Mouse (Mus musculus) natural killer cell, adult 2 months (primary cell): ENCODE data around the gene Tbc1d4.

Experiments
- DNase-seq, 2 experiments: peaks; one replicate each; pipeline ENCODE4 v3.0.0; 2022; ENCODE audit warnings: low spot score in 2 of 2

The Tbc1d4 gene

DNA sequence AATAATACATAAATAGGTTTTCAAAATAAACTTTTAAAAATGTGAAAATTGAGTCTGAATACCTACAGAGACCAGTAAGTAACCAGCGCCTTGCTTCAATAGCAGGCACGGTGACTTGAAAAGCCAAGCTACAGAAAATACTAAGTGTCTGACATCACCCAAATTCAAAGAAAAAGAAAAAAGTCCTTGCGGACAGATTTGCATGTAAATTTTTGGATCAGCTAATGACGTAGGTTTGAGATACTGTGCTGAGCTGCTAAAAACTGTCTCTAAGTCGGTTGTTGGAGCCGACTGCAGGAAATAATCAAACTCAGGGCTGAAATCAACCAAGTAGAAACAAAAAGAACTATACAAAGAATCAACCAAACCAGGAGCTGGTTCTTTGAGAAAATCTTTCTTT lies 107.1 kb downstream of the Tbc1d4 start:
- DNase-seq, result no peak

DNA sequence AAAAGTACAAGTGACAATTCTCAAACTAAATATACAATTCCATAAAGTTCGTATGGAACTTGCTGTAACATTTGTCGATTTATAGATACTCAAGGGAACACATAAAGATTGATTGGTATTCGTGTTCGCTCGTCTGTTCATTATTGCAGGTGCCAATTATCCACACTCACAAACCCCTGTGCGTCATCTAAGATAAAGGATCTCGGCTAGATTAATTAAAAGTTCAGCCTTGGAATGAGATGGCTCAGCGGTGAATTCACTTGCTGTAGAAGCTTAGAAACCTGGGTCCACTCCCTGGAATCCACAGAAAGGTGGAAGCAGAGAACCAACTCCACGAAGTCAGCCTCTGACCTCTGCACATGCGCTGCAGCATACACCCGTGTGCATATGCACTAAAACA lies 107.5 kb downstream of the Tbc1d4 start:
- no peak for DNase-seq

DNA sequence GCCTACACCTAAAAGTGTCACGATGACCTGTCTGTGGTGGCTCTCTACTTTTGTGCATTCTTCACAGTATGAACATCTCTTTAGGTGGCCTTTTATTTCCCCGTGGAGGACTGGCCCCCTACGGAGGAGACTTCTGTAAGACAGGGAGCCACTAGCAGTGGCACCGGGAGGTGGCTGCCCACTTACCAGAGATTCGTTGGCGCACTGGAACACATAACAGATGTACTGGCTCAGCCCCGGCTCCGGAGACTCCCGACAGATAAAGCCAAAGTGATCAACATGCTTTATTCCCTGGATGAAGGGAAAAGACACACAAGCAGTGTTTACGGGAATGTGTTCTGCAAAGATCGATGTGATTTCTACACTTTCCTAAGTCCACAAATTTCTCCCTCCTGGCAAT lies 108.2 kb downstream of the Tbc1d4 start:
- no peak for DNase-seq

DNA sequence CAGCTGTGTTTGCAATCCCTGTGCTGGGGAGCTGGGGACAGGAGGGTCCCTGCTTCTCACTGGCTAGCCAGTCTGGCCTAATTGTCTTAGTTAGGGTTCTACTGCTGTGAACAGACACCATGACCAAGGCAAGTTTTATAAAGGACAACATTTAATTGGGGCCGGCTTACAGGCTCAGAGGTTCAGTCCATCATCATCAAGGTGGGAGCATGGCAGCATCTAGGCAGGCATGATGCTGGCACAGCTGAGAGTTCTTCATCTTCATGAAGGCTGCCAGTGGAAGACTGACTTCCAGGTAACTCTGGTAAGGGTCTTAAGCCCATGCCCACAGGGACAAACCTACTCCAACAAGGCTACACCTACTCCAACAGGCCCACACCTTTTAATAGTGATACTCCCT lies 109.2 kb downstream of the Tbc1d4 start:
- DNase-seq, result no peak

DNA sequence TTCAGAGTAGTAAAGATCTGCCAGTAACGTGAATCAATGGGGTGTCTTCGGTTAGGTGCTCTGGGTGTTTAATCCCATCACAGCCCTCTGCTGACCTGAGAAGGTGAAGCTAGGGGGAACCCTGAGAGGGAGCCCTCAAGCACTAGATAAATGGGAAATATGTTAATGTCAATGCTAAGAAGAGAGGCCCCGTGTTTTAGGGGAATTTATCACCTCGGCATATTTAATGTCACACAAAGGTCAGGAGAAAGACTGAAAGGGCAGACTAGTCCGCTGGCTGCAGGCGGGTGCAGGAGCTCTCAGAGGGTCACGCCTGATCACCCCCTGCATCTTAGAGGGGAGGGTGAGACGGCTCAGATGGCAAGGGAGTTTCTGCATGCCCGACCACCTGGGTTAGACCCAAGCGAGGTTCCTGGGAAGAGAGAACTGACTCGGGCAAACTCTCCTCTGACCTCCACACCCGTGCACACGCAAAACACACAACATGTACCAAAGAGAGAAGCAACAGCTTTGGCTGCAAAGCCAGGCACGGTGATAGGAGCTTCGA lies 120.7 kb downstream of the Tbc1d4 start:
- no peak for DNase-seq

DNA sequence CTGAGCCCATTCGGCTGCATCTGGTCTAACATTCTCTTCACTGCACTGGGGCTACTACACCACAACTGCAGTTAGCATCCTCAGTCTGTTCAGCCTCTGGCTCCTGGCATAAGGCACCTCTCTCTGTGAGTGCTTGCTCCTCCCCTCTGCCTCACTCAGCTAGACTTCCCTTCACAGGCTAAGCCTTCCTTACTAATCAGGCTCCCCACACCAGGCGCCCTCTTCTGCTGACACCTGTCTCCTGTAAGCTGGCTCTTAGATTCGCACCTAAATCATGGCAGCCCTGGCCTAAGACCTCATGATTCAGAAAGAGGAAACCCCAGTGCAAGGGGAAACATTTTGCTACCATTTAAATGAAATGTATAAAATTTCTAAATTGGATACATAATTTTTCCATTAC lies 122.4 kb downstream of the Tbc1d4 start:
- DNase-seq, result no peak

DNA sequence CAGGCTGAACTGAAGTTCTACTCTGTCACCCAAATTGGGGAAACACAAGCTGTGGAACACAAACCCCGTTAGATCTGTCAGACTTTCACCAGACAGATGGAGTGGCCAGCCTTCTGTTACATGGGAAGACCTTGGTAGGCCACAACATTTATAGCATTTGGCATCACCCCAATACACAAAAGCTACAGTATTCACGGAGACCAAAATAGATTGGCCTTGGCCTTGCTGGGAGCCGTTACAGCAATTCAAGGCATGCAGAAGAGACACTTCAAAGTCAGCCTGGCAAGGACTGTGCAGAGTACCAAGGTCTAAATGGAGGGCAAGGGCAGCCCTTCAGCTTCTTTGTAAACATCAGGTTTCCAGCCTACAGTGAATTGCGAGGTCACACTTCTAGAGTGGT lies 125.8 kb downstream of the Tbc1d4 start:
- DNase-seq, result no peak

DNA sequence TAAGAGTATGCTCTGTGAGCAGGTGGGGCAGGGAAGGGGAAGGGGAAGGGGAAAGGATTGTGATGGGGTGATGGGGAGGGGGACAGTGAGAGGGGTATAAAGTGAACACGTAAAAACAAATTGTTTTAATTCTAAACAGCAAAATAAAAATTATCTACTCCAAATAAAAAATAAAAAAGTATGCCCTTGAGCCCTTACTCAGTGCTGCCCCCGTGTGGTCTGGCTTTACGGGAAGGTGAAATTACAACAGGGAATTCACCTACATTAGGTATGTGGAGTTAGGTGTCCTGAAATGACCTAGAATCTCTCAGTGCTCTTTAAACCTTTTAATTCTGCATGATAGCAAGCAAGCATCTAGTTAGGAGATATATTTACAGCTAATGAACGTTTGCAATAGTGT lies 126.7 kb downstream of the Tbc1d4 start:
- peak in 1 of 2 experiments; percentile 25 for DNase-seq

DNA sequence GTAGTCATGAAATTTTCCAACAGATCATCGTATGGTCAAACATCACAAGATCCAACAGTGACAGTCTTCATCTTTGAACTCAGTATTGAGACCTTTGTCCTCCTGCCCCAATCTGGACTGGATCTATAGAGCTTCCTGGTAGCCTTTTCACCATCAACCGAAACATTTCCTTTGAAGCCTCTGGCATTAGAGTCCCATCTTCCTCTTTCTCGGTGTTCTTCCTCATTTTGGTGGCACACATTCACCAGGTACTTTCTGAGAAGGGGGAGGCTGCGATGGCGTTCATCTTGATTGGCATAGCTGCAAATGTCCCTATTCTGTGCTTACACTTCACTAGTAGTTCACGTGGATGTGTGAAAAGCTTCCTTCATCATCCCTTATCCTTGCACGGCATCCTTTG lies 127.8 kb downstream of the Tbc1d4 start:
- DNase-seq, result no peak

DNA sequence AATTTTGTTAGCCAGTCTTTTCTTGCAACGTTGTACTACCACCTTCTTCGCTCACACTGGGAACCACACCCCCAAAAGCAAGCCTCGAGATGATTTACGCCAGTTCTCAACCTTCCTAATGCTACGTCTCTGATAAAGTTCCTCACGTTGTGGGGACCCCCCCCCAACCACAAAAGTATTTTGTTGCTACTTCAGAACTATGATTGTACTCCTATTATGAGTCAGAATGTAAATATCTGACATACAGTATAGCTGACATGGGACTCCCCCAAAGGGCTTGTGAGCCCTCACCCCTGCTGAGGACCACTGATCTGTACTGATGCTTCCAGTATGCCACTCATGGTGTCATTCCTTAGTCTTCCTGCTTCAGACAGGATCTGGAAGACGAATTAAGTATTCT lies 128.4 kb downstream of the Tbc1d4 start:
- DNase-seq, result no peak

DNA sequence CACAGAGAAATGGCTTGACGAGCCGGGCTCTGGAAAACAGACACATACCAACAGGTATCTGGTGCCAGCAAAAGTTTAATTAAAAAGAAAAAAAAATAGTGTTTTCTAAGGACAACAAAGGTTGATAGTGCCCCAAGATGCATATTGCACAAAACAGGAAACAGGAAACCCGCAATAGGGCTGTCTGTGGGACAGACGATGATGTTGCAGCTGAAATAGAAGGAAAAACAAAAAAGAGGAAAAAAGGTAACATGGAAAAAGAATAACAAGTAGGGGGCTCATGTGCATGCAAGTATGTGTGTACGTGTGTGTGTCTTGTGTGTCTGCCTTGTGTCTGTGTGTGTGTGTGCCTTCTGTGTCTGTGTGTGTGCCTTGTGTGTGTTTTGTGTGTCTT lies 131.2 kb downstream of the Tbc1d4 start:
- DNase-seq, result no peak

DNA sequence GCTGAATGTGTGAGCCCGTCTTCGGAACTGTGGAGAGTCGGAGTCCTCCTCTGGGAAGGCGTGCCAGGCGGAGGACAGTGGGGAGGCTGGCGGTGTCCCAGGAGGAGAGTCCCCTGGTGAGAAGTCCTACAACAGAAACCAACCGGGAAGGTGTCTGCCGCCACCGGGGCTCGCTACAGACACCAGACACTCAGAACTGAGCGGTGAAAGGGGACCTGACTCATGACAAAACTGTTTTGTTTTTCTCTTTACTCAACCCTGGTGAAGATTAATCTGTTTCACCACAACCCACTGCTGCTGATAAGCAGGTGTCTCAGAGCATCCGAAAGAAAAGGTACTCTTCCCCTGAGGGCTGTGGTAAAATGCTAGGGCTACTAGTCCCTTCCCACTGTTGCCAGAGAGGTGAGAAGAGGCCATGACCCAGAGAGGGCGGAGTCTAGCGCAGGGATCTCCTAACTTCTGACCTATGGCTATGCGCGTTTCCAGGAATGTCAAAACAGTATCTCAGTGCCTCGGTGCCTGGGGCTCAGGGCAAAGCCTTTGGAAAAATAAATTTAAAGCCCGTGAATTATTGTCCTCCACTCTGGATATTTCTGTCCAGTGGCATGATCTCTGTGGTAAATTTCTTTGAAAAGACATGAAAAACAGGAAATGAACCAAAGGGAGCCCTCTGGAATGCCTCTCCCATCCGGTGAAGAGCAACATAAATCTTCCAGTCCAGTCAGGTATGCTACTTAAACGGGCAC lies 131.7 kb downstream of the Tbc1d4 start:
- peak in 1 of 2 experiments; percentile 22 for DNase-seq

DNA sequence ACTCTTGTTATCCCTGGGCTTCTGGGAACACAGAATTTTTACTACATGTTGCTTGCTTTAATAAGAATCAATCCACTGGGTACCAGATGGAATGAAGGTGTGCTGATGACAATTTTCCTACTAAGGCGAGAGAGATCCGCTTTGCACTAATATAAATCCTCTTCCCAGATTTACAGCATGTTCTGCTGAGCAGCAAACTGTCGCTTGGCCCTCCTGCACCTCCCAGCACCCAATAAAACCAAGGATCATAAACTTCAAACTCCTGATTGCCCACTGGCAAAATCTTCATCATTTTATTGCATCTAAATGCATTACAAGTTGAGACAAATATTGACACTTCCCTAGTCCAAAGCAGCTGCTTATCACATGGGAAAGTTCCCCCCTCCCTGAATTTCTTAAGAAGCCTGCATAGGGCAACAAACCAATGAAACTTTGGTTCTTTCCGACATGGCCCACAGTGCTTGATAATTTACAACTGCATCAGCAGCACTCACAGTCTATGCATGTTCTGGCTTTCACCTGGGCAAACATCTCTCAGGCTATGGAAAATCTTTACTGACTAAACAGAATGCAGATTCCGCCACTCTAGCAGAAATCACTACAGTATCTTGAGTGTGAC lies 139.4 kb downstream of the Tbc1d4 start:
- DNase-seq, result no peak

DNA sequence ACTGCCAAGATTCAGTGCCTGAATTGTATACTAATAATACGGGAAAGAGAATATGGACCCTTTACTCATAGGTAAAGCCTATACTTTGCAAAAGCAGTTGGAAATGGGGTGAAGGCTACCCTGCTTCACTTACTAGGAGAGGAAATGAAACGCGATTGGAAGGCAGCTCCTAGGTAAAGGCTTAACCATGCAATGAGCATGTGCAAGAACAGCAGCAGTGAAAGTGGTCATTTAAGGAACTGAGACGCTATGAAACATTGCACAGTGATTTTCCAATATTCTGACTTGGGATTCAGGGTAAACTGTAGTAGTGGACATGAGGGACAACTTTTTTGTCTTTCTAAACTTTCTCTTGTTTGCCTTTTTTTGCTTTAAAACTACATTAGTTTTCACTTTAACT lies 140.8 kb downstream of the Tbc1d4 start:
- no peak for DNase-seq

DNA sequence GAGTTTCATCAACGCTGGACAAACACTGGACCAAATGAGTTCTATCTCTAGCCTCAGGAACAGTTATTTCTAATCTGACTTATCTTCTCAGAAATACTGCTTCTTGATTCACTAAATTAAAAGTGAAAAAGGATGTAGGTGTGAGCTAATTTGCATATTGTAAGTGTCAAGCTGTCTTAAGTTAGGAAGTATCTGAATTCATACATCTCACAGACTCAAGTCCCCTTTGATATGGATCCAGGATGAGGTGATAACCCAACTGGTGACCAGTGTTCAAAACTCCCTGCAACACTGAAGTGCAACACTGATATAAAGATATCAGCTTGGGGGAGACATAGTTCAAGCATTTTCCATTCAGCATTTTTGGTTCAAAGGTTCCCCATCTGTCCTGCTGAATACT lies 141.5 kb downstream of the Tbc1d4 start:
- DNase-seq, result no peak

DNA sequence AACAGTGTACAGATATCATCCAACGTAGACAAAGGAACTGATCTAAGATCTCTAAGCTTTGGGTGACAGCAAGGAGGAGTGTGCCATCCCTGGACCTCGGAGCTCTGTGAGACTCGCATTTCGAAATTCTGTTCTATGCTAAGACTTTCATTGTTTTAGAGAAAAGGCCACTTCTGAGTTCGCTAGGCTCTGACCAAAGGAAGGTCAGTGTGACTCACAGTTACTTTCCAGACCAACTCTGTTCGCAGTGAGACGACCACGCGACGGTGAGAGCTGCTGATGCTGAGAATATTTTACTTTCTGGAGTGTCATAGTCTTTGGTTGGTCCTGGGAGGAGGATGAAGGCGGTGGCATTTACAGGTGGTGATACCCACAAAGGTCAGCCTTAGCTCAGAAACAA lies 142.5 kb downstream of the Tbc1d4 start:
- no peak for DNase-seq

DNA sequence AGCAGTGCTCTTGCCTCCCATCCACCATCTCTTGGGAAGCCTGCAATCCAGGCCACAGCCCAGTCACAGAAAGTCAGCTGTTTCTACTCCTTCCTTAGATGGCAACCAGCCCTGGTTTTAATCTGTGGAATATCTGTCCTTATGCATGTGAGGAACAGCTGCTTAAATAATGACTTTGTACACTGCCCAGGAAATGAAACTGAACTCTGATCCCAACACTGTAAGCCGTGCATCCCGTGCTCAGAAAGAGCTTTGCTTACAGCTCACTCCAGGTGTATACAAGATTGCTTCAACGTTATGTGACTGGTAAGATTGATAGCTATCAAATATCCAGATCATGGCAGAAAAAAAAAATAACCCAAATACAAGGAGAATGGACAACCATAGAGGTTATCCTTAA lies 143.1 kb downstream of the Tbc1d4 start:
- DNase-seq, result no peak

DNA sequence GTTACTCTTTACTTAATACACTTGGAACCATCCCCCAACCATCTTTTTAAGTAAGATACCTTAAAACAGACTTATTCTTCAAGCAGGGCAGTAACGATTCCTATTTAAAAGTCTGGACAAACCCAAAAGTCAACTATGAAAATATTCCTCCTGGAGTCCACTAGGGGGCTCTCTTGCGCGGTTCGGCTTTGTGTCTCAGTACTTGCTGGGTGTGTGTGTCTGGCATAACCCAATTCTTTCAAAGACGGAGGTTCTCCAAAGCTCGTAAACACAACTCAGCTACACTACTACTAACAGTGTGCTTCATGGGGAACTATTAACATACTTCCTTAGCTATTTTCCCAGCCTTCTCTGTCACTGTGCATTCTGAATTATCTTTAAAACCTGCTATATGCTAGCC lies 148.2 kb downstream of the Tbc1d4 start:
- peak in 1 of 2 experiments; percentile 28 for DNase-seq

DNA sequence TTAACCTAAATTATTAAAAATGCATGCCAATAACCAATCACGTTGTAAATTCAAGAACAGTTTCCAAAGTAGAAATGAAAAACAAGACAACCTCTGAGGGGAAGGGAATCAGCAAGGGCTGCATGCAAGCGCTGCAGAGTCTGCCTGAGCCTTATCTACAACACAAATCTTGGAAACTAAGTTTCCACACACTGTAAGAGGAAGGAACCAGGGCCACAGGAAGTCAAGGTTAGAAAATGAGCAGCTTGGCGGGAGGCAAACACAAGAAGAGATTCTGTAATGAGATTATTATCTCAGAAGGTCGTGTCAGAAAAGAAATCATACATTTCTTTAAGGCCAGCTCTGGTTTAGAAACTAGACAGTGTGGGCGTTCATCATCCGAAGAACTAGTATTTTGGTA lies 156.1 kb downstream of the Tbc1d4 start:
- no peak for DNase-seq

DNA sequence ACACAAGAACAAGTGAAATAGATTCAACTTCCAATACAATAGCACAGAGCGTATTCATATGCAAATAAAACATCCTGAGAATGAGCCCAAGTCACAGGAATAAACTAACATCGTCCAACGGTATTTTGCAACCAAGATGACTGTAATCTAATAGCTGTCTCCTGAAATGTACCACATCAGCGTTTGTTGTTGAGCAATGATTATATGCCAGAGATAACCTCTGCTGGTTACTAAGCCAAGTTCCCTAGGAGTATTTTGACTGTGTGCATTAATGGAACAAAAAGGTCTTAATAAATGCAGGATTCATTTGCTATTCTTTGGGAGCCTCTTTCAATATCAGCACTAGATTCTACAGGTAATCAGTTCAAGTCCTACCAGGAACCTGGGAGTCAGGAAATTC lies 161.1 kb downstream of the Tbc1d4 start:
- no peak for DNase-seq

DNA sequence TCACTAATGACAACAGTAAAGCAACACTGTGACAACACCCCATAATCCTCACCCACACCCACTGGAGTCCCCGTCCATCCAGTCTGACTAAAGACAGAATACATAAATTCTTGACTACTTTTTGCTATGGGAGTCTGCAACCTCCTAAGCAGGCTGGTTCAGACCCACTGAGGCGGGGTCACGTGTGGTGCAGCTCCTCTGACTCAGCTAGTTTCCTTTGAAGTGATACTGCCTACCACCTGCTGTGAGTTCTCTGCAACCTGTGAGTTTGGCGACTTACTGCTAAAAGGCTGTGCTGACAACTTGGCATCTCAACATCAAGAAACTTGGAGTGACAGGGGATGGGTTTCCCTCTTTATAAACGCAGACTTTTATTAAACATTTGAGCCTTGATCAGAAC lies 163.8 kb downstream of the Tbc1d4 start:
- DNase-seq, result no peak

DNA sequence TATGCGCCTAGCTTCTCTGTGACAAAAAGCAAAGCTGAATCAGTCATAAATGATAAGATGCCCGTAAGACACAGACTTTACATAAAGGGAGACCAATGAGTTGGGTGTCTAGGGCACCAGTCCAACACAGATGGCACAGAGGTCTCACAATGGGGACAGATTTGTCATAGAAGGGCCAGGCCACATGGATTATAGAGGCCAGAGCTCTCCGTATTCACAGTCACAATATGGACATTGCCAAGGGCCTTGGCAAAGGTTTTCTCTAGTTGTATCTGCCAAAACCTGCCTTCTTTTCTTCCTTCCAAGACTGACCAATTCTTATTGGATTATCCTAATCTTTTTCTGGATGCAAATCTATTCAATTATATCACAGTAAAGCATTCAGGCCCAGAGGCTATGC lies 171.1 kb downstream of the Tbc1d4 start:
- DNase-seq, result no peak

DNA sequence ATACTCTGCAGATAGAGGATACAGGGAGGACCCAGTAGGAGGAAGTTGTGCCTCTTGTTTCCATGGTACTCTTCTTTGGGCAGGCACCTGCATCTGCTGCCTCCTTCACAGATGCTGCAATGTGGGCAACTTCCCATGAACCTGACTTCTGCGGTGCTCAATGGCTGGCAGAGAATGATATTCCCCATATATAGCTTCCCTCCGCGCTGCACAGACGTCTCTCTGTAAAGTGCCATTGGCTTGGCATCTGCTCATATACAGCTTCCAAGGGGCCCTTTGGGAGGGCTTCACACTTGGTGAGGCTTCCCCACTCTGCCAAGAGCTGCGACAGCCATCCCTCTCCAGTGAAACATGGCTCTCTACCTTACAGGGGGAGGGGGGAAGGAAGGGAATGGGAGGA lies 178.5 kb downstream of the Tbc1d4 start:
- no peak for DNase-seq
